Mouse (Mus musculus): ENCODE measurements at regions not wholly inside any gene's neighbourhood (a gene's known extent, or its start where the extent isn't known, plus 50 kb on each side); places are given as distances from the start of the nearest gene placed in this dataset.

DNA sequence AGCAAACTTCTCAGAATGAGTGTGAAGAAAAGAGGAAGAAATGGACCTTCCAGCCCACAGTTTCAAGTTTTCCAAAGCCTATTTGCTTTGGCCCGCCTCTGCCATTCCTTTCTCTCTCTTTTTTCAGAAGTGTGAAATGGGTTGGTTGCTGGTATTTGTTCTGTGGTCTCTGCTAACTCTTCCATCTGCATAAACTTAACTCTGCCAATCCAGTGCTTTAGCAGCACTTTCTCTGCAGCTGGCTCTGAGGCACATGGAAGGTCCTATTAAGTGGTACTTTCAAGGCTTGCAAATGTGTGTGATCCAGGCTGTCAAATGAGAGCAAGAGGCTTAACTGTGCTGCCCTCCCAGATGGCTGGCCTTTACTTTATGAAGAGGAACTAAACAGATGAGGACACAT, 383.6 kb downstream of the Gm826 start:
- DNase-seq (ENCODE audit: low read depth) = no peak

DNA sequence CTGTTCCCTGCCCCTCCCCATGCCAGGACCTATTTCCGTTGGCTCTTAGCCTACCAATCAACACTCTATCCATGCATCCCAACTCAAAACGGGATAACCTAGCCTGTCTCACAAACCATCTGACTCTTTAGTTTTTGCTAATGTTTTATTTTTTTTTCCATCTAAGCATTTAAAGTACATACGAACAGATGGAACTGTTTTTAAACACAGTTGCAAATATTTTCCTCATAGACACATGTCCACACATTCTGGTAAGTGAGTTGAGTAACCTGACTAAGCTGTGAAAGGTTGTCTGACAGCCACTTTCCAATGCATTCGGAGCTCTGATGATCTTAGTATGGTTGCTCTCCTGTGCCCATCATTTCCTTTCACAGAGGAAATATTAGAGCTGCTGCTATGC, 384.9 kb downstream of the Gm826 start:
- no peak for DNase-seq (ENCODE audit: low read depth)

DNA sequence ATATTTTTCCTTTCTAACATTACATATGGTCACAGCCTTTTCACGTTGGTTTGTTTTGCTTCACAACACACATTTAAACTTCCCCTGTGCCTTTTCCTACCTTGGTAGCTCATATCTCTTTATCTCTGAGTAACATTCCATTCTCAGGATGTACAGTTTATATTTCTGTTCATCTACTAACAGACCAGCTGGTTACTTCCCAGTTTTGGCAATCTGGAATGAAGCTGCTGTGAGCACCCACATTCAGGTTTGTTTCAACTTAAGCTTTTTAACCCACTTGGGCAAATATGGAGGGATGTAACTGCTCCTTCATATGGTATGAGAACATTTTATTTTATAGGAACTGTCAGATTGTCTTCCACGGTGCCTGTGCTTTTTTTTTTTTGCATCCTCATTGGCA, 403.2 kb downstream of the Gm826 start:
- DNase-seq (ENCODE audit: low read depth) = no peak

DNA sequence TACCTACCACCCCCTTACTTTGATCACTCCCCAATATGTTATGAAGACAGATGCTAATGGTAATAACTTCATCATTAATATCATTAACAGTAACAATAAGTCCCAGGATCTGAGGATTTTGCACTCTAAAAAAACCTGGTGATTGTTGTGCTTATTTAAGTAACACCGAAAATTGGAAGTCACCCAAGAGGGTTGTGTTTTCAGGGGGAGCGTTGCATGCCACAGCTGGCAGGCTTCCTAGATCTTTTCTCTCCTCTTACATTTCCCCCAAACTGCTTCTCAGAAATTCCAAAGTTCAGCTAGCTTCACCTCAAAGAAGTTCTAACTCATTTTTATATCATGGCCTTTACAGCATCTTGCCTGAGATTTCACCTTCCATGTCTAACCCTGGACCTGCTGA, 444.3 kb downstream of the Gm826 start:
- no peak for DNase-seq (ENCODE audit: low read depth)

DNA sequence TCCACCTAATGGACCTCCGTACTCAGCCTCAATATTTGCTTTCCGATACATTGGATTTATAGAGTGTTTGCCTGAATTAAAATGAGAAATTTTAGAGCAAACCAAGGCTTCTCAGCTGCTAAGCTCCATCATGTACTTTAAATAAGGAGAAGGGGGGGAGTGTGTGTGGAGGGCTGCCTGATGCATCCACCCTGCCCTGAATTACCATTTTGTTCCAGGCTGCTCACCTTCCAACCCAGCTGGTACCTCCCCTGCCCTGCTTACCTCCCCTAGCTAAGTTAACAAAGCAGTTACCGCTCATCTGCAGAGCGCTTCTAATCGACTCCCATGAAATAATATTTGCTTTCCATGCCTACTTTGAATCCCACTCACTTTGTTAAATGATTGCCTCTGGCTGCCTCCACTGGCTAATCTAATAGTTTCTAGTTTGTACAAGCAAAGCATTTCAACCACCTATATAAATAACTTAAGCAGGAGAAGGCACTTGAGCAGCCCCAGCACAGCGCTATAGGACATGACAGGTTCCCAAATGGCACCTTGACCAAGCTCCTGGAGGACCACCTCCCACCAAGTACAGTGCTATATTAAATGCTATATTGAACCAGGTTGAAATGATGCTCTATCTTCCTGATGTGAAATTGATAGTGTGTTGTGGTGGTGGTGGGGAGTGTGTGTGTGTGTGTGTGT, 449.0 kb downstream of the Gm826 start:
- no peak for DNase-seq (ENCODE audit: low read depth)

DNA sequence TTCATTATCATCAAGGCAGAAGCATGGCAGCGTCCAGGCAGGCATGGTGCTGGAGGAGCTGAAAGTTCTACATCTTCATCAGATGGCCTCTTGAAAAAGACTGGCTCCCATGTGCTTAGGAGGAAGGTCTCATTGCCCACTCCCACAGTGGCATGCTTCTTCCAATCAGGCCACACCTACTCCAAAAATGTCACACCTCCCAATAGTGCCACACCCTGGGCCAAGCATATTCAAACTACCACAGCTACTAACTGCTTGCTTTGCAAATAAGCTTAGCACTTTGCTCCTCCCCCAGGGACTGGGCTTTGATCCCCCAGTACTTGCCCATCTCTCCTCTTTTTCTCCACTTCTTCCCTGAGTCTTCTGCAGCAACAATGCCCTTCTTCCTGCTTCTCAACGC, 467.0 kb downstream of the Gm826 start:
- DNase-seq (ENCODE audit: low read depth) = no peak

DNA sequence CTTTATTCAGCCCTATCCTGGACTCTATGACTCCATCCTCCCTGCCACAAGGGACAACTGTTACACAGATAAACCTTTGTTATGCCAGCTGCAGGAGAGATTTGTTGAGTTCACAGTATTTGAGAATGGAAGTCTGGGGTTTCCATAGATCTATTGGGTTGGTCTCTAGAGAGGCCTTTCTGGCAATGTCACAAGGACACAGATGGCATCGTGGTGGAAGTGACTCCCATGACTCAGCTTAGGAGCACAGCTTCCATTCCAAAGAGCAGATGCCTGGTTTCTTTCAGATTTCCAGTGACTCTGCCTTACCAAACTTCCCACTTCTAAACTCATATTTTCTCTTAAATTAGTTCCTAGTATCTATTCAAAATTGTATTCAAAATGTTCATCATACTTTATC, 467.6 kb downstream of the Gm826 start:
- no peak for DNase-seq (ENCODE audit: low read depth)

DNA sequence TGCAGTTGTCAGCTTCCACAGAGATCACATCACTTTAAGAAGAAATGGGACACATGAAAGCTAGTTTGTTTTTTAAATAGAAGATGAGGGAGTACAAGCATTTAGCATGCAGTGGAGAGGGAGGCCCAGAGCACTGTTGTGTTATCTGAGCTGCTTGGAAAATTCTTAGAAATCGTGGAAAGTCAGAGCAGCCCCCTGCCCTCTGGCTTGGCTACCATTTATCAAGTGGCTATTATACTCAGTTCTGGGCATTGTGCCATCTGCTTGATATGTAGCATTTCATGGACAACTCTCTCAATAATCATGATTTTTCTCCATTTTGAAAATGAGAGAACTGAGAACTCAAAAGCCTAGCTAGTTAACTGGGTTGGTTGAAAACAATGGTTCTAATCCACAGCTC, 470.8 kb downstream of the Gm826 start:
- DNase-seq (ENCODE audit: low read depth) = no peak

DNA sequence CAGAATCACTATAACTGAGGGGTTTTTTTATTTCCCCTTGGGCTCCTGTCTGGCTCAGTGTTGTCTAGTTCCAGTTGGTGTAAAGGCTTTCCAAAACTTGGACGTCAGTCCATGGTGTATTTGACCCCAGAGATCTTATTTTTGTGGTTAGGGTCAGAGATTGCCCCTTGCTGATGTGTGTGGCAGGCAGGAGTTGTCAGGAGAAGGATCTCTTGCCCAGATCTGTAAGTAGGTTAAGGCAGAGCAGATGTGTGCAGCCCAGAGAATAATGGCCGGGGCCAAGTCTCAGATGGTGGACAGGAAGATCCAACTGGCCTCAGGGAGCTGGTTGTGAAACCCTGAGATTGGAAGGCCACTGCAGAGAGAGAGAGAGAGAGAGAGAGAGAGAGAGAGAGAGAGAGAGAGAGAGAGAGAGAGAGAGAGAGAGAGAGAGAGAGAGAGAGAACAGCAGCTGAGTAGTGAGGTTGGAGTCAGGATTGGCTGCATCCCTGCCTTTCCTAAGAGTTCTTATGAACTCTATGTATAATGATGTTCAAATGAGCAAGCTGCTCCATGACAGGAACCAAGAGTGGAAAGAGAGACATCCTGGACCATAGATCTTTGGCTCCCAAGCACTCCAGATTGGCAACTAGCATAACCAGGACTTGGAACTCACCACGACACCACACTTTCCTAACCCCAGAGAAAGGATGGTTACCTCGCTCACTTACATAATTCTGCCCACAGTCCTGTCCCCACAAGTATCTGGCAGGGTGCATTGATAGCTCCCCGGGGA, 479.9 kb downstream of the Gm826 start:
- no peak for DNase-seq (ENCODE audit: low read depth)

DNA sequence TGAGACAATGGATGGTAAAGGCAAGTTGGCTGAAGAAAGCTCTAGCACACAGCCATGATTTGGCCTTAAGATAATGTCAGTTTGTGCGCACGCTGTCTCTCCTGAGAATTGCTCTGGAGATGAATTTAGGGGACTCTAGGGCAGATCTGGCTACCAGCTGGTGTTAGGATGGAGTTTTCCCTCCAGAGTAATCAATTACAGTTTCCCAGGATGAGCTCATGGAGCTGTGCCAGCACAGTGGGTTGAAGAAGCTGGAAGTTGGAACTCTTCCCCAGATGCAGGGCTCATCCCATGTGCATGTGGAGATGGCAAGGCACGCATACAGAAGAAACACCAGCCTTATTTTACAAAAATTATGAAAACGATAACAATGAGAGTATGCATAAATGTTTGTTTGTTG, 481.0 kb downstream of the Gm826 start:
- no peak for DNase-seq (ENCODE audit: low read depth)

DNA sequence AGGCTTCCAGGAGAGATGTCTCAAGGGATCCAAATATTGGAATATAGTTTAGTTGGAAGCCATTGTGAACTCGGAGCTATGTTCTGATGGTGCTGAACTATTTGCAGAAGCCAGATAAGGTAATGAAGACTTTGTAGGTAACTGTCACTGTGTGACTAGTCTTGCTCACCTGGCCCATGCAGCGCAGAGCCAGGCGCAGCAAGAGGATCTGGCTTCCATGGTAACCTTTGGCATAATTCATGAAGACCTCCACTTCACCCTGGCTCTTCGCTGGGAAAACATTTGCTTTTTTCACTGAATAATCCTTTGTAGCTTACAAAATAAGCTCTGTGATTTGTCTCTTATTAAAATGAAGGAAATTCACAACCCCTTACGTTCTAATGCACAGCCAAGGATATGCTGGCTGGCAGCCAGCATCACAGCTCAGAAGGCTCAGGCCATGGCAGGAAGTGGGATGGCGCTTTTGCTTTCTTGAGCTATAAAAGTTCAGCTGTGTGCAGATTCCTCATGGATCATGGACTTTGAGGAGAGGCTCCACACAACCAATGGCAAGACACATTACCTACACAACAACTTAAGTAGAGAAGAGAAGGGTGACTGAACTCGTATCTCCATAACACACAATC, 501.4 kb downstream of the Gm826 start:
- DNase-seq (ENCODE audit: low read depth) = no peak

DNA sequence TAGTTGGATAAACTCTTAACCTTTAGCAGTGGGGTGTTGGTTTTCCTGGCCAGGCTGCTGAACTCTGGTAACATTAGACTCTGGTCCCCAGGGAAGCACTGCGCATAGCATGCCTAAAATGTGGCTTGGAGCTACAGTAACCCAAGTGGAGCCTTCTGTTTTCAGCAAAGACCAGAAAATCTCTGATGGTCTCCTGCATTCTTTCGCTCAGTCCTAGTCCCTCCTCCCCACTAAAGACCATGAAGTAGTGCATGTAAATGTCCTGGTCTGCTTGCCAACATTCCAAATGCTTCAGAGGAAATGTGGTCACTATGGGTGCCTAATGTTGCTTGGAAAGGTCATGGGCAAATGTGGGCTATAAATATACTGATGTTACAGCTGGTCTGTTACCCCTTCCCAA, 507.5 kb downstream of the Gm826 start:
- no peak for DNase-seq (ENCODE audit: low read depth)

DNA sequence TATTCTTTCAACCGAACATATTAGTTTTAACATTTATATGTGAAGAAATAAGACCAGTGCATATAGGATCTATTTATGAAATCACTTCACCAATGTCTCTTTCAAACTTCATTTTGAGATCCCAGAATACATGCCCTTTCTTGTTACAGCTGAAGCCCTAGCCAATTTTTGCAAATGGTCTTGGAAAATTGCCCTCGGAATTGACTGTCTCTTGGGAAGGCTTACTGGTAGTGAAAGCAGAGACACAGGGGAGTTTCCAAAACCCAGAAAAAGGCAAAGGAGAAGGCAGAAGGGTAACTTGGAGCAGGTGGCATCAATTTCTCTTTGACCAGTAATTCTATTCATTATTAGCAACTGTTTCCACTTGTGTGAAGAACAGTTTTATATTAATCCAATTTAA, 515.4 kb downstream of the Gm826 start:
- no peak for DNase-seq (ENCODE audit: low read depth)

DNA sequence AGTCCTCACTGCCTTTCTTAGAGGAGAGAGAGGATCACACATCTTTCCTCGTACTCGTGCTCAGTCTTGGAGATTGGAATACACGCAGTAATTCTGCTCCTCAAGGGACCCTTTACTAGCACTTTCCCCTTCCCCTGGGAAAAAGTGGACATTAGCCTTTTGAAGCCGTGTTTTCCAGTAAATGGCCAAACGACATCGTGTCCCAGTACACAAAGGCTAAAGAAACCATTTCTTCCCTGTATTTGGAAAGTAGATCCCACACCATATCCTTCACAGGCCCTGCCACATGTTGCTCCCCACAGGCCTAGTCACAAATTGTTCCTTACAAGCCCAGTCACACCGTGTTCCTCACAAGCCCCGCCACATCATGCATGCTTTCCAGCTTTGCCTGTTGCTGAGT, 517.6 kb downstream of the Gm826 start:
- no peak for DNase-seq (ENCODE audit: low read depth)
